Mouse (Mus musculus) thymus, adult 2 months (tissue): Measurements from ENCODE around the gene C77080. TPM values are rescaled to one million over a fixed set of nuclear protein-coding genes. Genes with fewer than 3 reads are reported as not detected.

Experiments used
- DNase-seq: peaks from one replicate; pipeline ENCODE4 v3.0.0; 2021
- H3K27ac ChIP-seq: fragments of 200-500 bp; 2 replicates; pipeline ENCODE4 v1.5.1; 2012; ENCODE audit warnings: low read length, control low read depth; ENCODE audit not compliant: control insufficient read depth, insufficient read depth
- H3K27me3 ChIP-seq: fragments of 200-500 bp; 2 replicates; pipeline ENCODE4 v1.6.1; 2012; ENCODE audit warnings: mild to moderate bottlenecking, low read length, moderate library complexity, mixed read lengths; ENCODE audit not compliant: control insufficient read depth, insufficient read depth
- H3K36me3 ChIP-seq: fragments of 200-500 bp; 2 replicates; pipeline ENCODE4 v1.6.1; 2012; ENCODE audit warnings: mild to moderate bottlenecking, low read length, moderate library complexity; ENCODE audit not compliant: control insufficient read depth, insufficient read depth
- H3K4me1 ChIP-seq: fragments of 200-500 bp; replicated peaks from 2 replicates; pipeline ENCODE4 v1.6.1; 2012; ENCODE audit warnings: low read length; ENCODE audit not compliant: control insufficient read depth, insufficient read depth
- H3K4me3 ChIP-seq: fragments of 200-500 bp; 2 replicates; pipeline ENCODE4 v1.5.1; 2012; ENCODE audit warnings: mild to moderate bottlenecking, low read length, control low read depth, moderate library complexity; ENCODE audit not compliant: control insufficient read depth, insufficient read depth
- CTCF ChIP-seq: fragments of 200-500 bp; IDR thresholded peaks from 2 replicates; pipeline ENCODE4 v1.5.1; 2012; ENCODE audit warnings: mild to moderate bottlenecking, control low read depth, low read length, moderate library complexity, borderline replicate concordance; ENCODE audit not compliant: control insufficient read depth, poor library complexity, insufficient read depth; ENCODE audit errors: extremely low read depth
- POLR2A ChIP-seq: fragments of 200-500 bp; IDR thresholded peaks from 2 replicates; pipeline ENCODE4 v1.6.1; 2012; ENCODE audit warnings: mild to moderate bottlenecking, low read length, control low read depth, moderate library complexity; ENCODE audit not compliant: control insufficient read depth, poor library complexity, insufficient read depth; ENCODE audit errors: extremely low read depth
- WGBS: fragments of 180-500 bp; shearing (Covaris S2); methylation state at CpG from one replicate; pipeline ENCODE4 v1.1.7; 2018; 5-methylcytosine and 5-hydroxymethylcytosine counted together
- polyA plus RNA-seq: library from polyadenylated mRNA; depleted of rRNA; stranded (reverse); fragments of >200 nt; gene quantifications from 2 replicates; pipeline ENCODE4 v1.2.3, GENCODE M21; 2012

C77080 gene
- polyA plus RNA-seq, 1 experiment = 19.5 TPM

- no peaks in the 10 kb centered on the region for H3K36me3 ChIP-seq
- H3K4me1 ChIP-seq = peaks cover 10% of the 10 kb centered on the region
- peaks cover 3% of the 10 kb centered on the region; the same call in 1 of the 2 replicates for H3K27me3 ChIP-seq
- no peak overlapping the region for H3K4me3 ChIP-seq
- DNase-seq = no peak
- WGBS = 45% methylated on average over 7 of the region's 7 CpGs
- no peak overlapping the region for H3K27ac ChIP-seq
- TF ChIP-seq POLR2A = no peak
- no peak for TF ChIP-seq CTCF
These were observed 26.7 kb downstream of the C77080 start for GRCm38 (mm10) chr4:129234488-129234887.

- DNase-seq = no peak
- H3K36me3 ChIP-seq = no peaks in the 10 kb centered on the region
- H3K27ac ChIP-seq = no peak overlapping the region
- 0 out of 2 replicates have a peak, but pooled peaks cover 2% of the 10 kb centered on the region for H3K4me1 ChIP-seq
- H3K4me3 ChIP-seq = no peak overlapping the region
- no peak for TF ChIP-seq CTCF
- TF ChIP-seq POLR2A = no peak
- no peaks in the 10 kb centered on the region for H3K27me3 ChIP-seq
- 94% methylated on average over 9 of the region's 9 CpGs for WGBS
These were observed 28.4 kb downstream of the C77080 start for GRCm38 (mm10) chr4:129232561-129233360.

- Histone ChIP-seq H3K27ac (no peak overlapping the region), H3K27me3 (no peaks in the 10 kb centered on the region)
These were observed 29.4 kb downstream of the C77080 start for GRCm38 (mm10) chr4:129231594-129232450.

GRCm38 (mm10) chr4:129230926-129231325, 30.3 kb downstream of the C77080 start:
- TF ChIP-seq POLR2A (no peak), CTCF (no peak)
- Histone ChIP-seq H3K27me3 (no peaks in the 10 kb centered on the region), H3K36me3 (no peaks in the 10 kb centered on the region), H3K4me3 (no peak overlapping the region), H3K27ac (no peak overlapping the region), H3K4me1 (0 out of 2 replicates have a peak, but pooled peaks cover 2% of the 10 kb centered on the region)
- DNase-seq = no peak
- 93% methylated on average over 8 of the region's 8 CpGs for WGBS

More at GRCm38 (mm10) chr4:129231594-129232450, 29.4 kb downstream of the C77080 start:
- TF ChIP-seq POLR2A (no peak), CTCF (no peak)
- no peaks in the 10 kb centered on the region for H3K36me3 ChIP-seq
- no peak for DNase-seq
- WGBS = 91% methylated on average over 12 of the region's 12 CpGs
- H3K4me3 ChIP-seq = no peak overlapping the region
- H3K4me1 ChIP-seq = 0 out of 2 replicates have a peak, but pooled peaks cover 2% of the 10 kb centered on the region

- Histone ChIP-seq H3K27ac (no peak overlapping the region), H3K27me3 (no peaks in the 10 kb centered on the region), H3K4me3 (no peak overlapping the region), H3K36me3 (no peaks in the 10 kb centered on the region), H3K4me1 (no peaks in the 10 kb centered on the region)
- WGBS = 88% methylated on average over 8 of the region's 8 CpGs
- DNase-seq = no peak
- TF ChIP-seq CTCF = no peak
- TF ChIP-seq POLR2A = no peak
These were observed 33.2 kb downstream of the C77080 start for GRCm38 (mm10) chr4:129227985-129228381.
